Mouse (Mus musculus): ENCODE measurements around the gene Nuak1.

The Nuak1 gene

GRCm38 (mm10) chr10:84339456-84339855, 100.9 kb downstream of the Nuak1 start:
- DNase-seq (ENCODE audit: low spot score): no peak

GRCm38 (mm10) chr10:84338752-84339151, 101.6 kb downstream of the Nuak1 start:
- no peak for DNase-seq (ENCODE audit: low spot score)

- no peak for DNase-seq (ENCODE audit: low spot score)
Observed at GRCm38 (mm10) chr10:84335441-84335840, 105.0 kb downstream of the Nuak1 start.

- no peak for DNase-seq (ENCODE audit: low spot score)
Observed at GRCm38 (mm10) chr10:84329822-84330221, 110.6 kb downstream of the Nuak1 start.

- DNase-seq (ENCODE audit: low spot score): no peak
Observed at GRCm38 (mm10) chr10:84329336-84329735, 111.1 kb downstream of the Nuak1 start.

GRCm38 (mm10) chr10:84324018-84324417, 116.4 kb downstream of the Nuak1 start:
- DNase-seq (ENCODE audit: low spot score): no peak

Measured in ovary, postnatal 14 days (tissue).